Mouse (Mus musculus) kidney, adult 2 months (tissue): ENCODE measurements at regions not wholly inside any gene's neighbourhood (a gene's known extent, or its start where the extent isn't known, plus 50 kb on each side); places are given as distances from the start of the nearest gene placed in this dataset.

Experiments
- CTCF ChIP-seq: fragments of 200-500 bp; conservative IDR thresholded peaks from 2 replicates; pipeline ENCODE4 v1.5.1; 2011; ENCODE audit warnings: low read depth, mild to moderate bottlenecking, control low read depth, low read length, moderate library complexity, mixed read lengths; ENCODE audit not compliant: insufficient read depth, insufficient read length
- POLR2A ChIP-seq: fragments of 200-500 bp; IDR thresholded peaks from one replicate; pipeline ENCODE4 v1.6.1; 2011; ENCODE audit warnings: low read depth, low read length, control low read depth

- TF ChIP-seq POLR2A (no peak), CTCF (no peak)
Measured at GRCm38 (mm10) chr12:13810155-13810515, 341.7 kb downstream of the Fam84a start.
